Mouse (Mus musculus): ENCODE data around the gene Prr15.

Prr15 gene

DNA sequence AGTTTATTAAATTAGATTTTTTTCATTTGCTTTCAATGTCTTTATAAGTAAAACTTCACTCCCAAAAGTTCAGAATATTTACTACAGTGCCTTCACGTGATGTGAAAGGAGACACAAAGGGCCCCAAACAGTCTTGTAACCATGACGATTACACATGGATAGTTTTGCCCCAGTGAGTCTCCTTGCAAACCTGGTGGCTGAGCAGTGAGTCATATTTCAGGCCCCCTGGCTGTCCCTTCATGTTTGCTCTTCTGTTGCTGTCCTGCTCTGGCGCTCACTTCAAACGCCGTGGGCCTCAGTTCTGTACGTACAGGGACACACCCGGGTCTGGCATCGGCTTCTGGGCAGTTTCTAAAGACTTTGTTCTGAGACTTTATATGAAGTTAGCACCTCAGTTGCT, 6.6 kb downstream of the Prr15 start:
- DNase-seq (ENCODE audit: low spot score) = no peak

DNA sequence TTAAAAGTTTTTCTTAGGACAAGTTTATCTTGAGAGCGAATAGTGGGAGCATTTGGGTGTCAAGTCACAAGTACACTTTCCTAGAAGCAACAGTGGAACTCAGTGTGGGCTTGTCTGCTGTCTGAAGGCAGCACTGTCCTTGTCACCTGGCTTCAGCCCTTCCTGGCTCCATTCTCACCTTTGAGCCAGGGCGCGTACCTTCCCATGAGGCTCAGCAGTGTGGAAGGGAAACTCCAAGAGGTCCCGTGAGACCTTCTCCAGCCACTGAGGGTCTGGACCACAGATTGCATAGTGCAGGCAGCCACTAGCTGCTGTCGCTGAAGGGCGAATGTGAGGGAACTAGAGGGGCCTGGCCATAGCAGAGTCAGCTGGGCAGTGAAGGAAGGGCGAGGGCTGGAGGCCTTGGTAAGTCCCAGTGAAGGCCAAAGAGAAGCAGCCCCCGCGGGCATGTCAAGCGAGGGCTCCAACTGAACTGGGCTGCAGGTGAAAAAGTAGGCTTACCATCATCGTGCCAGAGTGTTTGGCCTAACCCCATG, 7.5 kb downstream of the Prr15 start:
- DNase-seq (ENCODE audit: low spot score) = no peak

DNA sequence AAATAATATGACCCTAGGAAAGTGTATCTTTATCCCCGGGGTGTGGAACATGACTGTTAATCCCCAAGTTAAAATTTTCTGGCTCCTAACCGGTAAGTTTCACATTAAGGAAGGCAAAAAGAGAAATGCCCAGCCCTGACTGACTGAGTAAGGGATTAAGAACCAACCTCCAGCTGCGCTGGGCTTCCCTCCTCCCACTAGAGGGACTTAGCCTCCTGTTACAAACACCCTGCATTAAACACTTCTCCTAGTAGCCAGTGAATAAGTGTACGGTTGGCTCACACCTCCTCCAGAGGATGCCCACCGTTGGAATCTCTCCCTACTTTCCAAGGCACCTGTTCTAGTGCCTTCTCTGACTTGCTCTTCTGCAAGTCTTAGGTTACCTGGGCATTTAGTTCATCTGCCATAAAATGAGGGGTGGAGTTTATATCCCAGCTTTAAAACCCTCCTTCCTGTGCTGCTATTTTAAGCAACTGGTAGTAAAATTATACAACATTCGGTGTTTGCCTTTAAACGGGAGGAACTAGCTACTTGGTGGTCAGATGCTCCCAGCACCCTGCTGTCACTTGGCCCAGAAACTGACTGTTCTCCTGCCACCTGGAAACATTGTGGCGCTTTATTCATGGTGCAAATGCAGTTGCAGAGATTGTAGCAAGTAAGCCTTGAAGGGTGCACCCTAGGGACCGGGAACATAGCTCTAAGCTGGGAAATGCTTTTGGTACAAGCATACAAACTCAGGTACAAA, 8.2 kb downstream of the Prr15 start:
- no peak for DNase-seq (ENCODE audit: low spot score)

DNA sequence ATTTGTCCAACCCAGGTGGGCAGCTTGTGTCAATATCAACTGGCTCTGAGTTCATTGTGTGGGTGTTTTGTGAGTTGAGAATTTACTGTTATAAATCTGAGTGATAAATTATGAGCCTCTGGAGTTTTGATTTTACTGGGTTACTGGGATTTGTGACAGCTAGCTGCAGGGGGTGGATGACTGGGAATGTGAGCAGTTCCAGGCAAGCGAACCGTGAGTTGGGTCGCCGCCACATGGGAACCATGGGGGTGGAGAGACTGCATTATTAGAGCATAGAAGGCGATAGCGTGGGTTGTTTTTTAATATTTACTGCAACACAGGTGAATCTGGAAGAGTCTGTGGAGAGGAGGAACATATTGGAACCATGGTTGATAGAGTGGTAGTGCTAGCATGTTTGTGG, 11.7 kb downstream of the Prr15 start:
- DNase-seq (ENCODE audit: low spot score) = no peak

DNA sequence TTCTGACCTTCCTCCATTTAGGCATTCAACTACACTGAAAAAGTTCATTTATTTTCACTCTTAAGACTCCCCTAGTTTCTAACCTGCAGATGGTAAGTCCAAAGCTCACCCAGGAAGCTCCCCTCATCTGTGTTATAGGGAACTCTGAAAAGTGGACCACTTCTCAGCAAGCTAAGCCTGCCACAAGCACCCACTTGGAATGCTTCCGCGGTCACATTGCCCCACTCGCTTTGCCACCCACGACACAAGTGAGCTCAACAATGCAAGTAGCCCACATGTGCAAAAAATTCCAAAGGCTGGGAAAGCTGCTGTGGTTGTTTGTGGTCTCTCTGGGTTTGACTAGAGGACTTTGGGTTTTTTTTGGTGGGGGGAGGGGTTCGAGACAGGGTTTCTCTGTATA, 15.5 kb downstream of the Prr15 start:
- no peak for DNase-seq (ENCODE audit: low spot score)

DNA sequence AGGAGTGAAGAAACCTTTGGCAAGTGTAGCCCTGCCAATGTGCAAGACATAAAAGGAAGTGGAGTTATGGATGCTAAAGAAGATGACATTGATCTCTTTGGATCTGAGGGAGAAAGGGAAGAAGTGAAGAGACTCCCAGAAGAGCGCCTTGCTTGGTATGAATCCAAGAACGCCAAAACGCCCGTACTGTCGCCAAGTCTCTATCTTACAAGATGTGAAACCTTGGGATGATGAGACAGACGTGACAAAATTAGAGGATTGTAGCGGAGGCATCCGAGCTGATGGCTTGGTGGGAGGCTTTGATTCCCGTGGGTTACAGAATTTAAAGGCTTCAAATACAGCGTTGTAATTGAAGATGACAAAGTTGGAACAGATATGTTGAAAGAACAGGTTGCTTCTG, 16.6 kb downstream of the Prr15 start:
- no peak for DNase-seq (ENCODE audit: low spot score)

DNA sequence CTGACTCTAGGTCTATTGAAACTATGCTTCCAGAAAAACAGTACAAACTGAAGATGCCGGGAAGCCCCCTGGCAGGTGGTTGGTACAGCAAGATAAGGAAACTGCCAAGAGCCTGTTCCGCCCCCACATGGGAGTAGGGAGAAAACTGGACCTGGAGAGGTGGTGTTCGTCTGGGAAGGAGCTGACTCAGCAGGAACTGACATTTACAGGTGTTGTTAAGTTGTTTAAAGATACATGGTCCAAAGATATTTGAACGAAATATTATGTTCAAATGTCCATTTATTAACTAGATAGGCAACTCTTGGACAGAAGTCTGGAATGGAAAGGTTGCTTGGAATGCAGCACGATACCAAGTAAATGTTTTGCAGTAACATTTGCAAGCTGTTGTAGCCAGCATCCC, 26.2 kb downstream of the Prr15 start:
- DNase-seq (ENCODE audit: low spot score) = no peak

DNA sequence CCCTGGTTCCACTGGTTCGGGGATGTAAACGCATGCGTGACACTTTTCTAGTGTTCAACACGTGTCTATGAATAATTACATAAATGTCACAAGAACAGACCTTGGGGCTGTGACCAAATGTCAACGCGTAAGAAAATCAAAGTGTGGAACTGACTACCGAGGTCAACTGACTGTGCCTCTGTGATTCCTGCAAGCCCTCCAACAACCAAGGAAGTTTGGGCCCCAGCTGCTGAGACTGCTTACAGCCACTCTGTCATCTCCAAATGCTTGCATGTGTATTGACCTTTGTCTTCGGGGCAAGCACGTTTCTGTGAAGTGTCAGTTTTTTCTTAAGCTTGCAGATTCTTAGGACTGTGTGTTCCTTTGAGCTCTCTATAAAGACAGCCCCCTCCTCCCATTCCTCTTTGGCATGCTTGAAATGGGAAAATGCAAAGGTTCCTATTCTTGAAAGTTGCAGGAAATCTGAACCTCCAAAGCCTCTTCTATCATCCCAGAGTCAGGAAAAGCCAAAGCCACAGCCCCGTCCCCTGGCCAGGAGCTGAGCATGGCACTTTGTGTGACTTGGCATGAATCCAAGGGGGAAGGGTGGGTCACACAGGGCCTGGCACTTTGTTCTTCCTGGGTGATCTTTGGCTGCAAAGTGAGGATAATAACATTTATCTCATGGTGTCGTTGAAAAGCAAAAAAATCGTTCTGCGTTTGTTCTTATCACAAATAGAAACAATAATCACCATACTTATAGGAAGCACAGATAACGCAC, 27.5 kb downstream of the Prr15 start:
- DNase-seq (ENCODE audit: low spot score) = peak; percentile 40

DNA sequence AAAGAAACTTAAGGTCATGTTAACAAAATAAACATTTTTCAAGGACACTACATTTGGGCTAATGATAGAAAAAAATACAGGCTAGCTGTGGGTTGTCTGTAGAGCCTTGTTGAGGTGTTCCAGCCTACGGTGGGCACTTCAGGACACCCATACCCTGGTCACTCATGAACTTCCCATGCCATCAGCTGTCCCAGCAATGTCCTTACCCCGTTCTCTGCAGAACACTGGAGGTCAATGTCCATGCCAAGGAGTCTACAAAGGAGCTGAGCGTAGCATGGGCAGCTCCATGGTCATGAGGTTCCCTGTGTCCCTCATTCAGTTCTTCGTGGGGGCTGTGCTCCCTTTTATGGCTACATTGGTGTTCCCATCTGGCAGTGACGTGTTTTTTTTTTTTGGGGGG, 28.1 kb downstream of the Prr15 start:
- DNase-seq (ENCODE audit: low spot score) = no peak

DNA sequence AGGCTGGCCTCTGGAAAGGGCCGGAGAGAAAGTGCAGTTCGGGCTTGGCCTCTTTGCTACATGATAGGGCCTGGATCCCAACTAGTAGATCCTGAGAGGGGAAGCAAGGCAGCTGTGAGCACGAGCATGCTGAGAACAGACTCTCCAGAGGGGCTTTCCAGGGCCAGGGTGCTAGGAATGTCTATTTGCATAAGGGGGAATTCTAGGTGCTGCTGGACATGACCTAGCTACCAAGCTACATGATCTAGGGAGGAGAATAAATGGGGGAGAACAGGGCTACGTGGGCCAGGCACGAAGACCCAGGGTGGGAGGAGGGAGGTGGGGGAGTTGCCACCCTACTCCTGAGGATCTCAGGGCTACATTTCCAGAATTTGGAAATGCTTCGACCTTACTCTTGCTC, 30.0 kb downstream of the Prr15 start:
- no peak for DNase-seq (ENCODE audit: low spot score)

DNA sequence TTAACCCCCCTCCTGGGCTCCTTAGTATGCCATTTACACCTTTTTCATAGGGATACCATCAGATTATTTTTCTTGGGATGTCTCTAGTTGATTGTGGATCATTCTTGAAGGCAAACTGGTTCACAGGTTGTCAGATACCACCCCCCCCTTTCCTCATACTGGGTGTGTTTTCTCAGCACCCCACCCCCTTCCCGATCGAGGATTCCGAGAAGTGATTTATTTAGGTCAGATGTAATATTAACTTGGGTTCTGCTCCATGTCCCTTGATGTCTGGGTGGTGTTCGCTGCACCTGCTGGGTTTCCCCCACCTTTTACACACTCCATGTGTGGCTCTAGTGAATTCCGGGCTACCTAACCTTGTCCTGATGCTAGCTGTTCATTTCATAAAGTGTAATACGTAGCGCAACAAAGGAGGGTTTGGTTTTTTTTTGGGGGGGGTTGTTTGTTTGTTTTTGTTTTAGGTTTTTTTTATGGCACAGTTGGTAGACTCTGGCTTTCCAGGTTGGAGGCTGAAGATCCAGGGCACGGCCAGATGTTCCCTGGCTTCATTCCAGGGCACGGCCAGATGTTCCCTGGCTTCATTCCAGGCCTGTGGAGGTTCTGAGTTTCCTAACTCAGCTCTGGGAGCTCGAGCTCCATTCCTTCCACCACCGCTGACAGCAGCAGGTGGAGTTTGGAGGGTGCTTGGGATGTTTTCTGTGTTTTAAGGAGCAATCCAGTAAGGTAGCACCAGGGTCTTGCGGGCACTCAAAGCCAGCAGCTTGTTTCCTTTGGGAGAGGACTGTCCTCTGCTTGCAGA, 37.1 kb downstream of the Prr15 start:
- DNase-seq (ENCODE audit: low spot score) = no peak

DNA sequence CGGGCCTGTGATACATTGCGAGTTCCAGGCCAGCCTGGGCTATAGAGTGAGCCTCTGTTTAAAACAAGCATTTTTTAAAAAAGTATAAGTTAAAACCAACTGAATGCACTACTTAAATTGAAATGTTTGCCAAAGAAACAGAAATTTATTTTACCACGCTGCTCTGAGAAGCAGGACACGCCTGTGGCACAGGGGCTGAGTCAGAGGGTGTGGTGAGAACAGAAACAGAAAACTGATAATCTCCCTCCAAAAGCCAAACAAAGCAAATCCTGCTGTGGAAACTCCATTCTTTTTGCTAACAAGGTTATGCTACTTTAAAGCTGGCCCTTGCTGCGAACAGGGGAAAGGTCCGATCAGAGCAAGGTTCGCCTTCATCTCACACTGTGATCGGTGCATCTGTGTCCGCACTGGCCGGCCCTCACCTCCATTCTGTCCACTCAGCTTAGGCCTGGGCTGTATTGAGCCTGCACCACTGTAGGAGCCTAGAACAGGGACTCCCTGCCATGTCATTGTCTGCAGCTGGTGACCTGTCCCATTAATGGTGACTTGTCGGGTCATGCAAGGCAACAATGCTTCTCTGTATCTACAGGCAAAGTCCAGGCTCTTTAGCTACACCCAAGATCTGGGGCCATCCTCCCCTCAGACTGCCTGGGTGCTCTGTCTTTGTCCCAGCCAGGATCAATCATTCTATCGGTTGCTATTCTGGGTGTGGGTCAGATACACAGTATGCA, 38.9 kb downstream of the Prr15 start:
- DNase-seq (ENCODE audit: low spot score) = no peak

DNA sequence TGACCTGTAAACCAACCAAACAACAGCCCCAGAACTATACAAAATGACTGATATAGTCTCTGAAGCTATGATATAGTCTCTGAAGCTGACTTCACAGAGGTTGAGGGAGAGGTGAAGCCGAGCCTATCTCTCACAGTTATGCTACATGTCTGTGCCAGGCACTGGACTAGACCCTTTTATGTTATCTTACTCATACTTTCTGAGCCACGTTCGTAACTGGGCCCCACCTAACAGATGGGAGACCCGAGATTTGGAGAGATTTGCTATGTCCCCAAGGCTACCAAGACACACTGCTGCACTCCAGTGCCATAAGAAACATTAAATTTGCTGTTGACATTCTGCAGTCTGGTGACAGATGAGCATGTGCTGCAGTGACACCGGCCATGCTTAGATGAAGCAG, 41.0 kb downstream of the Prr15 start:
- DNase-seq (ENCODE audit: low spot score) = no peak

DNA sequence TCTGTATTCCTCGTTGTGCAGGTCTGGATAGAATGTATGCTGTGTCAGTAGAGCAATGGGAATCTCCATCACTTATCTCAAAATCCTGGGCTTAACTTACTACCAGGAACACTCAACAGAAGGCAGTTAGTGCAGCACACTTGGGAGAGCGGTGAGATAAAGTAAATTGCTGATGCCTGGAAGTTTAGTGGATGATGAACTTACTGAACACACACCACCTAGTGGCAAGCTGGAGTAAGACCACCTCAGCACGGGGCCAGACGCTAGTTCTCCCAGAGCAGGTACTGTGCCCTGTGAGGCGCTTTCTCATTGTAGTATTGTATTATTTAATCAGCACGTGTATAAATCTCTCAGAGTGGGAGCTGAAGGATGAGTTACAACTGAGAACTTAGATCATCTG, 42.4 kb downstream of the Prr15 start:
- no peak for DNase-seq (ENCODE audit: low spot score)

DNA sequence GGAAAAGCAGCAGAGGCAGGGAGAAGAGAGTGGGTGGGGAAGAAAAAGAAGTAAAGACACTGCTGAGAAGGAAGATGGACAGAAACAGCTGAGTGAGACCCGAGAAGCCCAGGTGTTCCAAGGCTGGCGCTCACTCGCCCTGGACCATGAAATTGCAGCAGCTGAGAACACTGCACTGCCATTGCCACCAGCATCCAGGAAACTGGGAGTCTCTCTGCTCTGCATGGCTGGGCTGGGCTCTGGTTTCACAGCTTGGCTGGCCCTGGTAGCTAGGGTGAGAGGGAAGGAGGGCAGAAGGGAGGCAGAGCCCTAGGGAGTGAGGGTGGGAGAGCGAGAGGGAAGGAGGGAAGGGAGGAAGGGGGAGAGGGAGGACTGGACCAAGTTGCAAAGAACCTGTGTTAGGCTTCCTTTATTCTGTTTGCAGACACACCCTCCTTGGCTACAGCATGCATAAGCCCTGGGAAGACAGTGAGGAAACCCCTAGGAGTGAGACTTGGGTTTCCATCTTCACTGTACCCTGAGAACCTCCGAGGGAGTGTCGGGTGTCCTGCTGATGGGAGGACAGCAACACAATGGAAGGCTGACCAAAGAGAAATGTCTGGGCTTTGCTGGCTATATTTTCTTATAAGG, 44.4 kb downstream of the Prr15 start:
- no peak for DNase-seq (ENCODE audit: low spot score)

DNA sequence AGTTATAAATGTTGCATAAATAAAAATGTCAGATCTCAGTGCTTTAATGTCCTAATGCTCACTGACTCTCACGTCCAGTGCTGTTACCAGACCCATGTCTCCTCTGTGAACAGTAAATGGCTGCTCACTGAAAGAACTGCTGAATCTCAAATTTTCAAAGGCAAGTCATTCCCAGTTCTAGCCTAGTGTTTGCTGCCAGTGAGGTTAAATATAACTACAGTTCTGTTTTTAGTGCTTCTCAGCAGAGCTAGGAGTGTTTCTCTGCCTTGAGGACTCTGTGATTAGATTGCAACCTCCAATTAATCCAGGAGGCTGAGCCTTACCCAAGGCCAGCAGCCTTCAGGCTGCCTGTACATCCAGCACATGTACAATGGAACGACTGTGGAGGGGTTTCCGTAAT, 46.2 kb downstream of the Prr15 start:
- no peak for DNase-seq (ENCODE audit: low spot score)

DNA sequence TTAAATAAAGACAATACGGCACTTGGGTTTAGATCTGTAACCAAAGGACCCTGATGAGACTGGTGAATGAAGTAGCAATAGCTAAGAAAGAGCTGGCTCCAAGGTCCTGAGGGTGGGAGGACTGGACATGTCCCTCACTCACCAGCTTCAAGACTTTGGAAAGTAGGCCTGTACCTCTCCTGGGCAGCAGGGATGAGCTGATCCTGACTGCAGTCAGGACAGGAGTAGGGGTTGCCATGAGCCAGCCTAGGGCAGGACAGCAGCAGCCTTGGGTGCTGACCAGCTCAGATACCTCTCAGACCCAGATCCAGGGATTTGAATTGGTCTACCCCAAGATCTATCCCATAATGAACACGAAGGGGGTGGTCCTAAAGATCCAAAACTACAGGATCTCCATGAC, 53.7 kb downstream of the Prr15 start:
- no peak for DNase-seq (ENCODE audit: low spot score)

Data from ovary, adult 18-20 months (tissue).